ENCODE assay signal across 8 mouse cellular contexts in genomic region chr11:53456474-53457371, GRCm38 (mm10). TPM values are rescaled to one million over a fixed set of nuclear protein-coding genes. Genes with fewer than 3 reads are reported as not detected.
A peak's percentile ranks its signal among the peaks of the same experiment; 100 is the strongest.
DNase-seq lines count a peak whose midpoint lies in the region; ATAC-seq and TF ChIP-seq lines count a peak whose summit lies in the region.

Gm10447 (minus strand) TSS chr11:53457110.
Shroom1 (plus strand) TSS chr11:53457205.

- no peak for DNase-seq in ES-E14 (ENCODE audit: low read depth, low spot score)
- peak; percentile 70 to 81 for DNase-seq in adrenal gland, postnatal 36 days
- peak; percentile 60 for DNase-seq in forelimb bud, embryonic 11.5 days (ENCODE audit: low read depth, low spot score)
- DNase-seq in midbrain, embryonic 14.5 days, result peak; percentile 63
- no peak for DNase-seq in thymus, postnatal 10 days (ENCODE audit: low spot score in 2 of 2)
- DNase-seq in thymus, postnatal 14 days, result no peak

- in situ Hi-C loops in ES-E14 (cut with MboI; ENCODE audit: low sequenced_read_pairs in 2 of 2, unreplicated experiment in 2 of 2), result no loop called here

- H3K4me2 ChIP-seq in hindbrain, embryonic 12.5 days (replicated peaks), result peak within 1 kb of the TSS; percentile 75
- H3K4me2 ChIP-seq in limb, embryonic 15.5 days, result peak within 1 kb of the TSS; percentile 85
- H3K4me2 ChIP-seq in midbrain, embryonic 14.5 days (ENCODE audit: low read length), result peak within 1 kb of the TSS; percentile 75

- H3K27ac ChIP-seq in ES-E14 (ENCODE audit: insufficient read depth, low read depth, low read length, poor library complexity, severe bottlenecking), result no peak within 1 kb of the TSS
- no peak within 1 kb of the TSS for H3K27ac ChIP-seq in hindbrain, embryonic 12.5 days
- H3K27ac ChIP-seq in limb, embryonic 15.5 days, result peak within 1 kb of the TSS; percentile 47
- no peak within 1 kb of the TSS for H3K27ac ChIP-seq in midbrain, embryonic 14.5 days (replicated peaks; ENCODE audit: low read depth, low read length)

- H3K4me1 ChIP-seq in ES-E14 (ENCODE audit: control insufficient read depth in 2 of 2, insufficient read depth in 2 of 2, low read length in 2 of 2, poor library complexity in 1 of 2), result no peaks in the 10 kb centered on the region
- peaks cover 7% of the 10 kb centered on the region for H3K4me1 ChIP-seq in hindbrain, embryonic 12.5 days
- peaks cover 7% of the 10 kb centered on the region for H3K4me1 ChIP-seq in limb, embryonic 15.5 days
- H3K4me1 ChIP-seq in midbrain, embryonic 14.5 days (ENCODE audit: control insufficient read depth, insufficient read depth, low read length), result 0 out of 2 replicates have a peak, but pooled peaks cover 3% of the 10 kb centered on the region

- H3K27me3 ChIP-seq in hindbrain, embryonic 12.5 days, result peaks cover 55% of the 10 kb centered on the region
- H3K27me3 ChIP-seq in limb, embryonic 15.5 days, result peaks cover 16% of the 10 kb centered on the region
- peaks cover 36% of the 10 kb centered on the region for H3K27me3 ChIP-seq in midbrain, embryonic 14.5 days (ENCODE audit: control insufficient read depth, insufficient read depth, low read length)

- H3K9ac ChIP-seq in ES-E14 (ENCODE audit: insufficient read depth, low read depth, low read length, poor library complexity, severe bottlenecking), result peak within 1 kb of the TSS; percentile 51
- peak within 1 kb of the TSS; percentile 51 for H3K9ac ChIP-seq in hindbrain, embryonic 12.5 days
- H3K9ac ChIP-seq in limb, embryonic 15.5 days, result peak within 1 kb of the TSS; percentile 42
- peak within 1 kb of the TSS; percentile 52 for H3K9ac ChIP-seq in midbrain, embryonic 14.5 days (replicated peaks; ENCODE audit: low read length)

- peak; percentile 48; the same call in 1 of the 2 replicates for ATAC-seq in hindbrain, embryonic 12.5 days (ENCODE audit: low FRiP score)
- peak; percentile 76 for ATAC-seq in limb, embryonic 15.5 days (ENCODE audit: insufficient number of reproducible peaks, low FRiP score, low TSS enrichment, low read depth)
- ATAC-seq in midbrain, embryonic 14.5 days (ENCODE audit: low FRiP score, low TSS enrichment), result peak; percentile 20; the same call in 1 of the 2 replicates

- WGBS in hindbrain, embryonic 12.5 days, result 4% methylated on average over 42 of the region's 42 CpGs
- 2% methylated on average over 32 of the region's 42 CpGs for WGBS in limb, embryonic 15.5 days
- 4% methylated on average over 42 of the region's 42 CpGs for WGBS in midbrain, embryonic 14.5 days

- no peaks in the 10 kb centered on the region for H3K36me3 ChIP-seq in ES-E14 (ENCODE audit: control insufficient read depth, insufficient read depth, low read length, poor library complexity, severe bottlenecking)
- no peaks in the 10 kb centered on the region for H3K36me3 ChIP-seq in hindbrain, embryonic 12.5 days
- no peaks in the 10 kb centered on the region for H3K36me3 ChIP-seq in limb, embryonic 15.5 days
- no peaks in the 10 kb centered on the region for H3K36me3 ChIP-seq in midbrain, embryonic 14.5 days (ENCODE audit: control insufficient read depth, insufficient read depth, low read length)

- peak within 1 kb of the TSS; percentile 71 to 74 for H3K4me3 ChIP-seq in ES-E14 (ENCODE audit: insufficient read depth in 1 of 2, low read depth in 1 of 2, low read length in 2 of 2, poor library complexity in 1 of 2, severe bottlenecking in 1 of 2)
- peak within 1 kb of the TSS; percentile 48 for H3K4me3 ChIP-seq in hindbrain, embryonic 12.5 days
- peak within 1 kb of the TSS; percentile 58 for H3K4me3 ChIP-seq in limb, embryonic 15.5 days
- H3K4me3 ChIP-seq in midbrain, embryonic 14.5 days (replicated peaks; ENCODE audit: low read depth, low read length), result peak within 1 kb of the TSS; percentile 39

- H3K9me3 ChIP-seq in ES-E14 (ENCODE audit: control insufficient read depth, insufficient read depth, low read depth, low read length), result no peaks in the 10 kb centered on the region
- no peaks in the 10 kb centered on the region for H3K9me3 ChIP-seq in hindbrain, embryonic 12.5 days (replicated peaks)
- no peaks in the 10 kb centered on the region for H3K9me3 ChIP-seq in limb, embryonic 15.5 days
- H3K9me3 ChIP-seq in midbrain, embryonic 14.5 days (ENCODE audit: control insufficient read depth, low read length), result no peaks in the 10 kb centered on the region

TF ChIP-seq in ES-E14, 5 proteins besides CTCF, POLR2A, EP300 and RAD21:
- no peak for TF ChIP-seq CHD2 (IDR thresholded peaks at IDR 0.05; ENCODE audit: low read depth, low read length)

RNA-seq across cellular contexts. Expression of gene Gm10447, which starts in this region (rescaled TPM):
- total RNA-seq in ES-E14 (2012; rRNA removed), result not detected in 2 replicates
- total RNA-seq in adrenal gland, postnatal 36 days (2021), result under 1 TPM; 0.16 to 0.17 TPM
- polyA plus RNA-seq in hindbrain, embryonic 12.5 days (2016; fragmentation: Nextera tagmentation; extraction: Ambion mirVana), result 0.09 and 0.12 TPM in 2 replicates
- polyA plus RNA-seq in limb, embryonic 15.5 days (2015; fragmentation: Nextera tagmentation; extraction: Ambion mirVana), result 0.10 TPM in 2 replicates
- not detected in 2 replicates for polyA plus RNA-seq in midbrain, embryonic 14.5 days (2014; fragmentation: Nextera tagmentation; extraction: Ambion mirVana)

RNA-seq across cellular contexts. Expression of gene Shroom1, which starts in this region (rescaled TPM):
- total RNA-seq in ES-E14 (2012; rRNA removed), result 0.74 and 1.7 TPM in 2 replicates
- 1 to 10 TPM; 2.5 to 6.0 TPM for total RNA-seq in adrenal gland, postnatal 36 days (2021)
- 5.2 and 6.3 TPM in 2 replicates for polyA plus RNA-seq in hindbrain, embryonic 12.5 days (2016; fragmentation: Nextera tagmentation; extraction: Ambion mirVana)
- 4.4 and 4.6 TPM in 2 replicates for polyA plus RNA-seq in limb, embryonic 15.5 days (2015; fragmentation: Nextera tagmentation; extraction: Ambion mirVana)
- 1.5 and 1.9 TPM in 2 replicates for polyA plus RNA-seq in midbrain, embryonic 14.5 days (2014; fragmentation: Nextera tagmentation; extraction: Ambion mirVana)

Comparison
In these comparisons a context has a peak if more than half of its experiments do, and no peak if none do; other contexts are left out.
1. DNase-seq: peak in adrenal gland, postnatal 36 days (2 of 2), forelimb bud, embryonic 11.5 days (single experiment) and midbrain, embryonic 14.5 days (single experiment); none in ES-E14 (single experiment), thymus, postnatal 10 days (0 of 2) and thymus, postnatal 14 days (single experiment).
2. ATAC-seq: peak in every context shown above with its lines; median percentile 76 in limb, embryonic 15.5 days; 48 in hindbrain, embryonic 12.5 days; 20 in midbrain, embryonic 14.5 days.
3. Peak in every context shown above with its lines, with median percentiles within 50 percentile points of each other: H3K4me3 ChIP-seq, H3K9ac ChIP-seq and H3K4me2 ChIP-seq.